Mouse (Mus musculus) telencephalon, adult 2 months (tissue): ENCODE measurements around the gene Prdm10.

Source experiments
- DNase-seq: peaks from one replicate; pipeline ENCODE4 v3.0.0-alpha.2; 2011; ENCODE audit warnings: low read depth, low spot score

Prdm10 gene

GRCm38 (mm10) chr9:31262226-31263105 is 17.9 kb upstream of the Prdm10 start:
- no peak for DNase-seq

GRCm38 (mm10) chr9:31266013-31266659 is 14.2 kb upstream of the Prdm10 start:
- no peak for DNase-seq

- no peak for DNase-seq
Observed at GRCm38 (mm10) chr9:31271221-31272015, 8.9 kb upstream of the Prdm10 start.

- no peak for DNase-seq
Observed at GRCm38 (mm10) chr9:31272160-31272559, 8.2 kb upstream of the Prdm10 start.

GRCm38 (mm10) chr9:31278651-31279050 is 1.7 kb upstream of the Prdm10 start:
- no peak for DNase-seq

- DNase-seq = no peak
Observed at GRCm38 (mm10) chr9:31279306-31279705, 1.0 kb upstream of the Prdm10 start.

- DNase-seq = no peak
Observed at GRCm38 (mm10) chr9:31279885-31280365, 413 bp upstream of the Prdm10 start.

- DNase-seq = no peak
Observed at GRCm38 (mm10) chr9:31281011-31281662, 799 bp downstream of the Prdm10 start.

- DNase-seq = no peak
Observed at GRCm38 (mm10) chr9:31281663-31282015, 1.3 kb downstream of the Prdm10 start.

GRCm38 (mm10) chr9:31282536-31282935 is 2.2 kb downstream of the Prdm10 start:
- no peak for DNase-seq

- no peak for DNase-seq
Observed at GRCm38 (mm10) chr9:31283044-31283443, 2.7 kb downstream of the Prdm10 start.

- no peak for DNase-seq
Observed at GRCm38 (mm10) chr9:31283911-31284310, 3.6 kb downstream of the Prdm10 start.

- no peak for DNase-seq
Observed at GRCm38 (mm10) chr9:31290201-31290862, 10.0 kb downstream of the Prdm10 start.

GRCm38 (mm10) chr9:31291978-31292377 is 11.6 kb downstream of the Prdm10 start:
- no peak for DNase-seq

- no peak for DNase-seq
Observed at GRCm38 (mm10) chr9:31293208-31293607, 12.9 kb downstream of the Prdm10 start.

- no peak for DNase-seq
Observed at GRCm38 (mm10) chr9:31295311-31295710, 15.0 kb downstream of the Prdm10 start.

GRCm38 (mm10) chr9:31296293-31296692 is 16.0 kb downstream of the Prdm10 start:
- no peak for DNase-seq

GRCm38 (mm10) chr9:31298751-31299150 is 18.4 kb downstream of the Prdm10 start:
- DNase-seq = no peak

GRCm38 (mm10) chr9:31300525-31300924 is 20.2 kb downstream of the Prdm10 start:
- DNase-seq = no peak

GRCm38 (mm10) chr9:31301107-31301506 is 20.8 kb downstream of the Prdm10 start:
- DNase-seq = no peak
